Mouse (Mus musculus) neural tube, embryonic 11.5 days (tissue): Measurements from ENCODE around the gene Olfr536. TPM values are rescaled to one million over a fixed set of nuclear protein-coding genes. Genes with fewer than 3 reads are reported as not detected.
"Not testable (repeated sequence)": the region's sequence is repeated elsewhere in the genome, so short reads cannot be mapped to it uniquely, and the experiment has no call there.

ENCODE experiments used
- ATAC-seq: fragments of 200-750 bp; cut with Nextera tagmentation; 2 replicates; pipeline ENCODE4 v1.8.0; 2017; ENCODE audit warnings: moderate number of reproducible peaks, mild to moderate bottlenecking, moderate TSS enrichment, moderate library complexity; ENCODE audit not compliant: insufficient read depth, low FRiP score, low TSS enrichment
- DNase-seq: peaks from one replicate; pipeline ENCODE4 v3.0.0-alpha.2; 2015; ENCODE audit warnings: low spot score
- H3K27ac ChIP-seq: fragments of 300-500 bp; sonication (generic); 2 replicates; pipeline ENCODE4 v1.5.1; 2014; ENCODE audit warnings: low read depth, mild to moderate bottlenecking, low read length
- H3K27me3 ChIP-seq: fragments of 300-500 bp; sonication (generic); 2 replicates; pipeline ENCODE4 v1.6.1; 2014; ENCODE audit warnings: mild to moderate bottlenecking, low read length, mixed read lengths; ENCODE audit not compliant: control insufficient read depth, insufficient read depth
- H3K36me3 ChIP-seq: fragments of 300-500 bp; sonication (generic); 2 replicates; pipeline ENCODE4 v1.6.1; 2014; ENCODE audit warnings: mild to moderate bottlenecking, low read length, moderate library complexity, mixed read lengths; ENCODE audit not compliant: control insufficient read depth, insufficient read depth
- H3K4me1 ChIP-seq: fragments of 300-500 bp; sonication (generic); 2 replicates; pipeline ENCODE4 v1.6.1; 2014; ENCODE audit warnings: low read length, mixed read lengths; ENCODE audit not compliant: control insufficient read depth, insufficient read depth
- H3K4me2 ChIP-seq: fragments of 300-500 bp; sonication (generic); 2 replicates; pipeline ENCODE4 v1.6.1; 2014; ENCODE audit warnings: low read depth, mild to moderate bottlenecking, moderate library complexity
- H3K4me3 ChIP-seq: fragments of 300-500 bp; sonication (generic); 2 replicates; pipeline ENCODE4 v1.5.1; 2014; ENCODE audit warnings: low read depth, low read length
- H3K9ac ChIP-seq: fragments of 300-500 bp; sonication (generic); 2 replicates; pipeline ENCODE4 v1.6.1; 2014; ENCODE audit warnings: mild to moderate bottlenecking, low read length
- H3K9me3 ChIP-seq: fragments of 300-500 bp; sonication (generic); 2 replicates; pipeline ENCODE4 v1.6.1; 2016; ENCODE audit warnings: low read length; ENCODE audit not compliant: control insufficient read depth
- WGBS: fragments of 180-500 bp; shearing (Covaris S2); extraction: QIAGEN DNeasy Blood & Tissue Kit; methylation state at CpG from one replicate; pipeline ENCODE4 v1.1.7; 2014; 5-methylcytosine and 5-hydroxymethylcytosine counted together
- polyA plus RNA-seq: library from polyadenylated mRNA; unstranded; fragments of >200 nt; fragmentation: Nextera tagmentation; extraction: Ambion mirVana; gene quantifications from 2 replicates; pipeline ENCODE4 v1.2.1, GENCODE M21; 2014

The Olfr536 gene
- polyA plus RNA-seq = not detected in 2 replicates

- H3K27ac ChIP-seq, H3K36me3 ChIP-seq, H3K4me2 ChIP-seq, ATAC-seq, H3K9me3 ChIP-seq, DNase-seq, H3K4me3 ChIP-seq, H3K4me1 ChIP-seq, H3K9ac ChIP-seq, H3K27me3 ChIP-seq: not testable (repeated sequence)
- 77% methylated on average over 2 of the region's 2 CpGs for WGBS
These were observed at the start of gene Olfr536 for GRCm38 (mm10) chr7:140507346-140508021. Gene Olfr536 (minus strand): TSS chr7:140507396.

- H3K27ac ChIP-seq = no peak overlapping the region
- no peaks in the 10 kb centered on the region for H3K9me3 ChIP-seq
- H3K4me2 ChIP-seq = no peak overlapping the region
- DNase-seq (no peak), ATAC-seq (no peak)
- H3K27me3 ChIP-seq = no peaks in the 10 kb centered on the region
- no peak overlapping the region for H3K4me3 ChIP-seq
- no peaks in the 10 kb centered on the region for H3K4me1 ChIP-seq
- no peak overlapping the region for H3K9ac ChIP-seq
- H3K36me3 ChIP-seq = no peaks in the 10 kb centered on the region
- WGBS = 83% methylated on average over 2 of the region's 2 CpGs
These were observed 32.5 kb upstream of the Olfr536 start for GRCm38 (mm10) chr7:140539746-140540145.

GRCm38 (mm10) chr7:140494702-140495101 is 12.5 kb downstream of the Olfr536 start:
- no peaks in the 10 kb centered on the region for H3K36me3 ChIP-seq

GRCm38 (mm10) chr7:140494231-140494630 is 13.0 kb downstream of the Olfr536 start:
- 10% methylated on average over 2 of the region's 2 CpGs for WGBS
- no peak for DNase-seq
- H3K9me3 ChIP-seq = no peaks in the 10 kb centered on the region

More at GRCm38 (mm10) chr7:140494702-140495101, 12.5 kb downstream of the Olfr536 start:
- Histone ChIP-seq H3K4me1 (no peaks in the 10 kb centered on the region), H3K4me2 (no peak overlapping the region), H3K4me3 (no peak overlapping the region), H3K27me3 (no peaks in the 10 kb centered on the region), H3K9ac (no peak overlapping the region), H3K9me3 (no peaks in the 10 kb centered on the region), H3K27ac (no peak overlapping the region)
- DNase-seq (no peak), ATAC-seq (no peak)

GRCm38 (mm10) chr7:140488981-140489380 is 18.2 kb downstream of the Olfr536 start:
- DNase-seq = no peak
- H3K9me3 ChIP-seq = no peaks in the 10 kb centered on the region

More at GRCm38 (mm10) chr7:140494231-140494630, 13.0 kb downstream of the Olfr536 start:
- H3K4me3 ChIP-seq = no peak overlapping the region
- no peak overlapping the region for H3K27ac ChIP-seq
- H3K4me1 ChIP-seq = no peaks in the 10 kb centered on the region
- ATAC-seq = no peak
- H3K27me3 ChIP-seq = no peaks in the 10 kb centered on the region
- H3K9ac ChIP-seq = no peak overlapping the region
- H3K4me2 ChIP-seq = no peak overlapping the region
- no peaks in the 10 kb centered on the region for H3K36me3 ChIP-seq

GRCm38 (mm10) chr7:140483916-140484315 is 23.3 kb downstream of the Olfr536 start, which contains the start of gene Olfr535:
Gene Olfr535 (plus strand): TSS chr7:140484216.
- WGBS = 91% methylated on average over 1 of the region's 1 CpGs
- Histone ChIP-seq H3K4me2 (no peak within 1 kb of the TSS), H3K4me3 (no peak within 1 kb of the TSS), H3K9me3 (no peaks in the 10 kb centered on the region), H3K9ac (no peak within 1 kb of the TSS), H3K27me3 (no peaks in the 10 kb centered on the region), H3K27ac (no peak within 1 kb of the TSS), H3K4me1 (no peaks in the 10 kb centered on the region), H3K36me3 (no peaks in the 10 kb centered on the region)
- DNase-seq = no peak
- no peak for ATAC-seq

More at GRCm38 (mm10) chr7:140488981-140489380, 18.2 kb downstream of the Olfr536 start:
- 76% methylated on average over 1 of the region's 1 CpGs for WGBS
- Histone ChIP-seq H3K4me1 (no peaks in the 10 kb centered on the region), H3K27me3 (no peaks in the 10 kb centered on the region), H3K36me3 (no peaks in the 10 kb centered on the region), H3K9ac (no peak overlapping the region), H3K4me2 (no peak overlapping the region), H3K27ac (no peak overlapping the region), H3K4me3 (no peak overlapping the region)
- ATAC-seq = no peak

GRCm38 (mm10) chr7:140478733-140479132 is 28.5 kb downstream of the Olfr536 start:
- no peaks in the 10 kb centered on the region for H3K9me3 ChIP-seq
- H3K27me3 ChIP-seq = no peaks in the 10 kb centered on the region
- no peak for DNase-seq
- H3K4me3 ChIP-seq = no peak overlapping the region
- no peak overlapping the region for H3K4me2 ChIP-seq
- no peaks in the 10 kb centered on the region for H3K36me3 ChIP-seq
- no peaks in the 10 kb centered on the region for H3K4me1 ChIP-seq
- ATAC-seq = no peak
- no peak overlapping the region for H3K9ac ChIP-seq
- H3K27ac ChIP-seq = no peak overlapping the region
- WGBS = 84% methylated on average over 1 of the region's 1 CpGs

GRCm38 (mm10) chr7:140477886-140478285 is 29.3 kb downstream of the Olfr536 start:
- no peak overlapping the region for H3K4me3 ChIP-seq
- ATAC-seq = no peak
- H3K27ac ChIP-seq = no peak overlapping the region
- H3K36me3 ChIP-seq = no peaks in the 10 kb centered on the region
- no peak overlapping the region for H3K9ac ChIP-seq
- no peak overlapping the region for H3K4me2 ChIP-seq
- no peaks in the 10 kb centered on the region for H3K4me1 ChIP-seq
- H3K9me3 ChIP-seq = no peaks in the 10 kb centered on the region
- 79% methylated on average over 1 of the region's 1 CpGs for WGBS
- no peak for DNase-seq
- H3K27me3 ChIP-seq = no peaks in the 10 kb centered on the region

GRCm38 (mm10) chr7:140463070-140463469 is 44.1 kb downstream of the Olfr536 start, which contains the start of gene Olfr533:
Gene Olfr533 (plus strand): TSS chr7:140463370.
- WGBS = no CpG with 5 or more reads among the region's 1 CpGs
- not testable (repeated sequence) for H3K4me1 ChIP-seq, H3K36me3 ChIP-seq, H3K27ac ChIP-seq, H3K9me3 ChIP-seq, H3K9ac ChIP-seq, ATAC-seq, H3K4me2 ChIP-seq, DNase-seq, H3K27me3 ChIP-seq, H3K4me3 ChIP-seq
